Mouse (Mus musculus) hindbrain, embryonic 11.5 days (tissue): ENCODE results near the gene Usp3. TPM values are rescaled to one million over a fixed set of nuclear protein-coding genes. Genes with fewer than 3 reads are reported as not detected.

Source experiments
- ATAC-seq: fragments of 200-750 bp; cut with Nextera tagmentation; 2 replicates; pipeline ENCODE4 v1.8.0; 2017; ENCODE audit warnings: mild to moderate bottlenecking, moderate TSS enrichment, moderate library complexity; ENCODE audit not compliant: low FRiP score
- DNase-seq: peaks from one replicate; pipeline ENCODE4 v3.0.0-alpha.2; 2015; ENCODE audit warnings: low spot score
- H3K27ac ChIP-seq: fragments of 300-500 bp; sonication (generic); 2 replicates; pipeline ENCODE4 v1.5.1; 2014; ENCODE audit warnings: mild to moderate bottlenecking, low read depth, low read length
- H3K27me3 ChIP-seq: fragments of 300-500 bp; sonication (generic); 2 replicates; pipeline ENCODE4 v1.6.1; 2014; ENCODE audit warnings: mild to moderate bottlenecking, low read length, moderate library complexity, mixed read lengths; ENCODE audit not compliant: control insufficient read depth, insufficient read depth
- H3K36me3 ChIP-seq: fragments of 300-500 bp; sonication (generic); 2 replicates; pipeline ENCODE4 v1.6.1; 2014; ENCODE audit warnings: mild to moderate bottlenecking, low read length, moderate library complexity, mixed read lengths; ENCODE audit not compliant: control insufficient read depth, insufficient read depth
- H3K4me1 ChIP-seq: fragments of 300-500 bp; sonication (generic); replicated peaks from 2 replicates; pipeline ENCODE4 v1.6.1; 2014; ENCODE audit warnings: low read length, mixed read lengths; ENCODE audit not compliant: control insufficient read depth, insufficient read depth
- H3K4me2 ChIP-seq: fragments of 300-500 bp; sonication (generic); replicated peaks from 2 replicates; pipeline ENCODE4 v1.6.1; 2014; ENCODE audit warnings: mild to moderate bottlenecking, low read depth, low read length
- H3K4me3 ChIP-seq: fragments of 300-500 bp; sonication (generic); 2 replicates; pipeline ENCODE4 v1.5.1; 2014; ENCODE audit warnings: low read depth, low read length
- H3K9ac ChIP-seq: fragments of 300-500 bp; sonication (generic); 2 replicates; pipeline ENCODE4 v1.6.1; 2014; ENCODE audit warnings: low read depth, low read length
- H3K9me3 ChIP-seq: fragments of 300-500 bp; sonication (generic); 2 replicates; pipeline ENCODE4 v1.6.1; 2016; ENCODE audit warnings: low read length; ENCODE audit not compliant: control insufficient read depth
- WGBS: fragments of 180-500 bp; shearing (Covaris S2); extraction: QIAGEN DNeasy Blood & Tissue Kit; methylation state at CpG from one replicate; pipeline ENCODE4 v1.1.7; 2014; 5-methylcytosine and 5-hydroxymethylcytosine counted together
- polyA plus RNA-seq: library from polyadenylated mRNA; unstranded; fragments of >200 nt; fragmentation: Nextera tagmentation; extraction: Ambion mirVana; gene quantifications from 2 replicates; pipeline ENCODE4 v1.2.1, GENCODE M21; 2014

The Usp3 gene
- polyA plus RNA-seq, 1 experiment from 2014 or later: 101 TPM

DNA sequence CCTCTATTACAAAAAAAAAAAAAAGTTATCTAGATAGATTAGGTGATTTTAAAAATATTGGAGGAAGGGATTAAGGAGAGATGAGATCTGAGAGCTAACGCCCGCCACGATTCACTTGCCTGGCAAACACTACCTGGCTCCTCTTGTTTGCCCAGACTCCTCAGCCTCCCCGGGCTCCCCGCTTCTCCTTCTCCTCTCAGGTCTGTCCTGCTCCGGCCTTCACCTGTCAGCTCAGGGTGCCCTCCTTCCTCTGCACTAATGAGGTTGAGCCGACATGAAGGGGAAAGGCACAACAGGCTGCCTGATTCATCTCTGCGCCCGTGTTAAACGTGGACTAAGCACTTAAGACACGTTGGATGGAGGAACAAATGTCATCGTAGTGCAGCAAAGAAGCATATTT lies 13.9 kb upstream of the Usp3 start:
- no peak overlapping the region for H3K4me3 ChIP-seq
- H3K27me3 ChIP-seq: 0 out of 2 replicates have a peak, but pooled peaks cover 2% of the 10 kb centered on the region
- no peak overlapping the region for H3K4me2 ChIP-seq
- H3K27ac ChIP-seq: no peak overlapping the region
- 83% methylated on average over 12 of the region's 12 CpGs for WGBS
- ATAC-seq (no peak), DNase-seq (no peak)
- no peaks in the 10 kb centered on the region for H3K4me1 ChIP-seq
- no peak overlapping the region for H3K9ac ChIP-seq
- H3K36me3 ChIP-seq: no peaks in the 10 kb centered on the region
- H3K9me3 ChIP-seq: no peaks in the 10 kb centered on the region

DNA sequence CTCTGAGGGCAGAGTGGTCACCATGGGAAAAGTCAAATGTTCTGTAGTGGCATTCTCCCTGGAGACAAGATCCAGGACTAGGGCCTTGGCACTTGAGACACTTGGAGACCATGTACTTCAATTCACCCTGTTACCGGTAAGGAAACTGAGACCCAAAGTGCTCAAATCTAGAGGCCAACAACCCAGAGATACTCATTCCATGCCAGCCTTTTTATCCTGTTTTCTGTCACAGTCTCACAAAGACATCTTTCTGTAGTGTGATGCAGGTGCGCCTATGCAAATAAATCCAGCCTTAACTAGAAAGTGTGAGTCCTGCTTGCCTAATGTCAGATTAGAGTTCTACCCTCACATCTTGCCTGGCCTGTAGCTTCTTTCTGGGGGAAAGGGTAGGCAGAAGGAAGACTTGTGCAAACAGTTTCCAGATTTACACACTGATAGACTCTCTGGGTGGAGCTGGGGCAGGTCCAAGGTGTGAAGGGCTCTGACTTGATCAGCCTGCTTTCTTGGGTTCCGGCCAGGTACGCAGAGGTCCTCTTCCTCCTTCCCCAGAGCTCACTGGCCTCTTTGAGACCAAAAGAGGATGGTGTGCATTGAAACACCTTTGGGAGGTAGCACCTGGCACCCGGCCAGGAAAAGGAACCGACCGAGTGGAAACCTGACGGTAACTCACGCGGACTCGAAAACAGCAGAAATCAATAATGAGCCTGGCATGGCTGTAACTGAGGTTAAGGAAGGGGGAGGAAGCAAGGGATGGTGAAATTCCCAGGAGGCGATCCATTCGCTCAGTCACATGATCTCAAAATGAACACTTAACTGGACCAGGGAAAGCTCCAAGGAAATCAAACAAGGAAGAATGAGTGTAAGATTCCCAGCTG lies 13.2 kb upstream of the Usp3 start:
- ATAC-seq (no peak), DNase-seq (no peak)
- WGBS: 79% methylated on average over 13 of the region's 13 CpGs

DNA sequence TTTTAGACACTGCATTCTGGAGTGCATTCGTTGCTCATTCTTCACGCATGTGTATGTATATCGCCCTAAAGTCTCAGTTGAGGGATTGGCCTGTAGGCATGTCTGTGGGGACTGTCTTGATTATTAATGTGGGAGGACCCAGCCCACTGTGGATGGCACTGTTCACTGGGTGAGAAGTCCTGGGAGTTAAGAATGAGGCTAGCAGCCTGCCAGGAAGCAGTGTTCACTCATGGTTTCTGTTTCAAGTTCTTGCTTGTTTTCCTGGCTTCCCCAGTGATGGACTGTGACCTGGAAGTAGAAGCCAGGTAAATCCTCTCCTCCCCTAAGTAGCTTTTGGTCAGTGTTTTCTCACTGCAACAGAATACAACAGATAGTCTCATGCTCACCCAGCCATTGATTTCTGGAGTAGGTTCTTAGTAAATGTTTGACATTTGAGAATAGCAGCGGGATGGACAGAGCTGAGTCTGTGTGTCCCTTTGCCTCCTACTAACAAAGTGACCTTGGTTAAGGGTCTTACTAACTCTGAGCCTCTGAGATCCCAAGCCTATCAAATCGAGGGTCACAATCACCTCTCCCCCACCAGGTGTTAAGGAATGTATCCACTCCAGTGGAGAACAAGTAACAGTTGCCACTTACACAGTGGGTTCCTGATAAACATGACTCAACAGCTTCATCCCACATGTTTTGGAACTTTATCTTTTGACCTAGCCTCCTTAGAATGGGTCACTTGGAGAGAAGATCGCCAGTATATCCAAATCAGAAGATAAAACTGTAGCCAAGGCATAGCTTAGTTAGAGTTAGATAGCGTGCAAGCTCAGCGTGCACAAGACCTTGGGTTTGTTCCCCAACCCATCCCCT lies 11.6 kb upstream of the Usp3 start:
- Histone ChIP-seq H3K4me1 (0 out of 2 replicates have a peak, but pooled peaks cover 2% of the 10 kb centered on the region), H3K9me3 (no peaks in the 10 kb centered on the region), H3K36me3 (no peaks in the 10 kb centered on the region), H3K4me3 (no peak overlapping the region), H3K9ac (no peak overlapping the region), H3K27me3 (0 out of 2 replicates have a peak, but pooled peaks cover 2% of the 10 kb centered on the region), H3K27ac (no peak overlapping the region), H3K4me2 (no peak overlapping the region)
- 90% methylated on average over 8 of the region's 8 CpGs for WGBS
- ATAC-seq: no peak
- DNase-seq: no peak

More for the DNA sequence above, 13.2 kb upstream of the Usp3 start:
- Histone ChIP-seq H3K27ac (no peak overlapping the region), H3K4me1 (no peaks in the 10 kb centered on the region), H3K9me3 (no peaks in the 10 kb centered on the region), H3K4me3 (no peak overlapping the region), H3K36me3 (no peaks in the 10 kb centered on the region), H3K27me3 (0 out of 2 replicates have a peak, but pooled peaks cover 2% of the 10 kb centered on the region), H3K9ac (no peak overlapping the region), H3K4me2 (no peak overlapping the region)

DNA sequence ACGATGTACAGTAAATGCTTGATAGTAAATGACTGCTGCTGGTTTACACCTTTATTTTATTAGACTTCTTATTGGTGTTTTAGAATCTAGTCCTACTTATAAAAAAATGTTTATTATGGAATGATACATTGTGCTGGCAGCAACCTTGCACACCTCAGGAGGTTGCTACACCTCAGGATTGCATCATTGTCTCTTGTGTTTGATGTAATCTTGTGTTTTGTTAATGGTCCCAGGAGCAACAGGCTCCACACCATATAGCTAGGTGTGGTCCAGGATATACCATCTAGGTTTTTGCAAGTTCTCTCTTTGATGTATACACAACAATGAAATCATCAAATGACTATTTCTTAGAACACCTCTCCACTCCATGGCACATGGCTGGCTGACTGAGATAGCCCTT lies 11.0 kb upstream of the Usp3 start:
- Histone ChIP-seq H3K27ac (no peak overlapping the region), H3K4me2 (no peak overlapping the region), H3K4me3 (no peak overlapping the region), H3K36me3 (no peaks in the 10 kb centered on the region), H3K9ac (no peak overlapping the region), H3K9me3 (no peaks in the 10 kb centered on the region), H3K4me1 (0 out of 2 replicates have a peak, but pooled peaks cover 2% of the 10 kb centered on the region), H3K27me3 (0 out of 2 replicates have a peak, but pooled peaks cover 2% of the 10 kb centered on the region)
- WGBS: 93% methylated on average over 1 of the region's 1 CpGs
- ATAC-seq (no peak), DNase-seq (no peak)

DNA sequence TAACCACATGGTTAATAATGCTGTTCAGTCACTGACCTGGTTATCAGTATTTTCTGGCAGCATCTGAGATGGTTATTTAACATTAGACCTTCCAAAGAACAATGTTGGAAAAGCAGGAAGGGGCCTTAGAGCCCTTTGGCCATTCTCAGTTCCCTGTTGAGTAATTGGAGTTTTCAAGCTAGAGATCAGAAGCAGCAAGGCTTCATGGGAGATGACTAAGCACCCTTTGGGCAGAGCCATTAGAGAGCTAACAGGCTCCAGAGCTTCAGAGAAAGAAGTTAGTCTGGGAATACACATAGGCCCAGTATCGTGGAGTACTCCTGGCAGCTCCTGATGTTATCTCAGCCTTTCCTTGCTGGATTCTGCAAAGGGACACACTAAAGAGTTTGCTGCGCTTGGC lies 8.1 kb upstream of the Usp3 start:
- no peak overlapping the region for H3K4me2 ChIP-seq
- H3K4me3 ChIP-seq: no peak overlapping the region
- no peaks in the 10 kb centered on the region for H3K27me3 ChIP-seq
- H3K36me3 ChIP-seq: no peaks in the 10 kb centered on the region
- WGBS: 81% methylated on average over 2 of the region's 2 CpGs
- no peaks in the 10 kb centered on the region for H3K9me3 ChIP-seq
- H3K9ac ChIP-seq: no peak overlapping the region
- DNase-seq (no peak), ATAC-seq (no peak)
- no peak overlapping the region for H3K27ac ChIP-seq
- H3K4me1 ChIP-seq: 0 out of 2 replicates have a peak, but pooled peaks cover 2% of the 10 kb centered on the region

DNA sequence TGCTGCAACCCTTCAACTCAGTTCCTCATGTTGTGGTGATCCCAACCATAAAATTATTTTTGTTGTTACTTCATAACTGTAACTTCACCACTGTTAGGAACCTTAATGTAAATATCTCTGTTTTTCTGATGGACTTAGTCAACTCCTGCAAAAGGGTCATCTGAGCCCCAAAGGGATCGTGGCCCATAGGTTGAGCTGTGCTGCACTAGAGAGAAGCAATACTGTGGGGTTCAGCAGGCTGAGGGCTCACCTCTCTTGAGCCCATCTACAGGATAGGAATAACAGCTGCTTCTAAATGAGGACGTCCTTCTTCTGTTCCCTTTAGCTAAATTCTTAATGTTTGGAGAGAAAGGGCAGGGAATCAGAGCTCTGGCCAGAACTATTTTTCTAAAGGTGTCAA lies 7.6 kb upstream of the Usp3 start:
- Histone ChIP-seq H3K4me2 (no peak overlapping the region), H3K27ac (no peak overlapping the region), H3K4me3 (no peak overlapping the region), H3K36me3 (no peaks in the 10 kb centered on the region), H3K27me3 (no peaks in the 10 kb centered on the region), H3K4me1 (0 out of 2 replicates have a peak, but pooled peaks cover 2% of the 10 kb centered on the region), H3K9me3 (no peaks in the 10 kb centered on the region), H3K9ac (no peak overlapping the region)
- no peak for ATAC-seq
- no peak for DNase-seq
- WGBS: 79% methylated on average over 2 of the region's 2 CpGs

DNA sequence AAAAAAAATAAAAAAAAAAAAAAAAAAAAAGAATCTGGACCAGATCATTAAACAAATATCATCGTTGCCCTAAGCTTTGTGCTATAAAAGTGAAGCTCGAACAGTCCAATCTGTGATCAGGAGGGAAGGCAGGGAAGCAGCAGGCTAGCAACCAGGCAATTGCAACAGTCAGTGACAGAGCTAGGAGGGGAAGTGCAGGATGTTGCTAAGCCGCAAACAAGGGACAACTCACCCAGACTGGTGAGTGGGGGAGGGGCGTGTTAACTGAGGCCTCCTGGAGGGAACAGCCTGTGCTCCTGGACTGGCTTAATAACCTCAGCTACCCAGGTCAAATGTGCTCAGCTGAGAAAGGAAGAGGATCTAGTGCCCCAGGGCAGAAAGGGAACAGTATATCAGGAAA lies 6.6 kb upstream of the Usp3 start:
- peak; percentile 62 for DNase-seq
- Histone ChIP-seq H3K27me3 (no peaks in the 10 kb centered on the region), H3K36me3 (no peaks in the 10 kb centered on the region), H3K9ac (no peak overlapping the region), H3K4me3 (no peak overlapping the region), H3K27ac (no peak overlapping the region), H3K9me3 (no peaks in the 10 kb centered on the region), H3K4me1 (0 out of 2 replicates have a peak, but pooled peaks cover 2% of the 10 kb centered on the region), H3K4me2 (no peak overlapping the region)
- WGBS: 2% methylated on average over 4 of the region's 4 CpGs
- ATAC-seq: no peak

DNA sequence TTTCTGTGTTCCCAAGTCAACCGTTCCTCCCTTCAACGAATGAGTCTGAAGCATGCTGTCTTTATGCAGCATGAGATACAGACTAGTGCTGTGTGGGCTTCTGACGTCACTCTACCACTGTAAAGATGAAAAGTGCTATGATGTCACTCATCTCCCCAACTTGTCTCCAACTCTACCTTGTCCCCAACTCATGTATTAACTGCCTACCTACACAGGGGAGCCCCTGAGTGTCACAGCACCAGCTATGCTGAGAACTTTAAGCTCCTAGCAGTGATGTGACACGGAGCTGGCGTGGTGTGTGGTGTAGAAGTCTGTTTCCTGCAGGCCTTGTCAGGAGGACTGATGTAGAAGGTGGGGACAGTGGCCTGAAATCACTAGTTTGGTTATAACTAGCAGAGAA lies 5.7 kb upstream of the Usp3 start:
- no peaks in the 10 kb centered on the region for H3K27me3 ChIP-seq
- H3K4me2 ChIP-seq: no peak overlapping the region
- no peak for ATAC-seq
- H3K9ac ChIP-seq: no peak overlapping the region
- H3K36me3 ChIP-seq: no peaks in the 10 kb centered on the region
- H3K4me1 ChIP-seq: 0 out of 2 replicates have a peak, but pooled peaks cover 2% of the 10 kb centered on the region
- DNase-seq: no peak
- H3K4me3 ChIP-seq: no peak overlapping the region
- no peak overlapping the region for H3K27ac ChIP-seq
- no peaks in the 10 kb centered on the region for H3K9me3 ChIP-seq
- 51% methylated on average over 5 of the region's 5 CpGs for WGBS
